Mouse (Mus musculus): ENCODE results near the gene Slc30a2.
"Not testable (repeated sequence)": the region's sequence is repeated elsewhere in the genome, so short reads cannot be mapped to it uniquely, and the experiment has no call there.

Slc30a2 gene

DNA sequence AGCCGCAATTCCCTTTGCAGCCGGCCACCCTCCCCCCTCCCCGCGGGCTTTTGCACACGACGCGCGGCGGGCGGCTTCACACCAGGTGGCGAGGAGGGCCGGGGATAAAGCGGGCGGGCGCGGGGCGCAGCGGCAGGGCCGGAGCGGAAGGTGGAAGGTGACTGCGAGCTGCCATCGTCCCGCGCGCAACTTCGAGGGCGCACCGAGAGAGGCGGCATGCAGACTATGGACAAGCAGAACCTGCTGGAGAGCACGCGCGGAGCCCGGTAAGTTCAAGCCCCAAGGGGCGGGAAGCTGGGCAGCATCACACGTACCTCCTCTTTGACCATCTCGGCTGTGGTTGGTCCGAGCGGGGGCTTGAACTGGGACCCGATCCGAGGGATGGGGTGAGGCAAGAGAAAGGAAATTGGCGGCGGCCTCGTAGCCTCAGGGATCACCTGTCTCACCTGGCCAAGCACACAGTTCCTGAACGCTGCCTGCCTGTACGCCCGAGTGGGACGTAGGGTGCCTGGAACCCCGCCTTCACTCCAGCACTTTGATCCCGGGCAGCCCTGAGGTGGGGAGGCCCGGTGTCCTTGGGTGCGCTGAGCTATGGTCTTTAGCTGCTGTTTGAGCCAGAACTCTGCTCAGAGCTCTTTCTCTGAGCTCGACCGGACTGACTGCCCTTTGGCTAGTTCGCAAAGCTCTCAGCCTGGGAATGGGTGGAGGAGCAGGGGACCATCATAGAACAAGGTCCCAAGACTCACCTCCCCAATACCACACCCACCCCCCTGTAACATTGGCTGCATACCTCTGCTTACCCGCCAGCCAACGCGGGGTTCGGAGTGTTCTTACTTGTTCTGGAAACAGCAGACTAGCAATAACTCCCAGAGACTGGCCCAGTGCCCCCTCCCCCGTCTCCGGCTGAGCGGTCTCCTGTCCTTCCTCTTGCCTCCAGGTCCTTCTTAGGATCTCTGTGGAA lies at the start of gene Slc30a2:
Gene Slc30a2, plus strand, starts transcription at position 111 of the 961 bp plus-strand sequence.
- no peak for DNase-seq

DNA sequence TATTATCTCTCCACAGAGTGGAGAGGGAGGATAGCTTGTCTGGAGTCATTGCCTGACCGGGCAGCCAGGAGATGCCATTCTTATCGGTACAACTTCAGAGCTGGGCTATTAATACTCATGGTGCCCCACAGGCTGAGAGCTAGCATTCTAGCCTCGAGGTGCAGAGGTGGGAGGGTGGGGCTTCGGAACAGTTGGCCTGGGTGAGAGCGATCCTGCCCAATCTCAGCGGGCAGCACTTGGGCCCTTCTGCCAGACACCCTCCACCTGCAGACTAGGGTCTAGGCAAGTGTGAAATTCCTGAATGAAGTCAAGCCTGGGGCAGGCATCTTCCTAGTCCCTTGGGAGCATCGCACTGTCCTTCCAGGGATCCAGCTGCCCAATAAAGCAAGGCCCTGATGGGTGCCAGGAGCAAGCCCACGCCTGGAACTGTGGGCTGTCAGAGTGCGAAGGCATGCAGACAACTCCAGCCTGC lies 49.3 kb upstream of the Slc30a2 start:
- no peak for DNase-seq

GRCm38 (mm10) chr4:134296096-134296495 lies 46.9 kb upstream of the Slc30a2 start:
- DNase-seq: not testable (repeated sequence)

DNA sequence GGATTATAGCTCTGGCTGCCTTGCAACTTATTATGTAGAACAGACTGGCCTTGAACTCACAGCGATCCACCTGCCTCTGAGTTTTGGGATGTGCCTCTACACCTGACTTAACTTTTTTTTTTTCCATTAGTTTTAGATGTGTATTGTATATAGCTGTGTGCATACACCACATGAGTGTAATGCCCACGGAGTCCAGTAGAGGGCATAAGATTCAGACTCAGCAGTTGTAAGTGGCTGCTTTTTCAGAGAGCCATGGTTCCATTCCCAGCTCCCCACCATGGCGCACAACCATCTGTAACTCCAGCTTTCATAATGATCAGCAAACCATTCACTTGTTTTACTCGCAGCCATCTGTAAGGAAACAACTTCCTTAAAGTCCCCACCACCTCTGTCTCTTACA lies 46.5 kb upstream of the Slc30a2 start:
- DNase-seq: no peak

- no peak for DNase-seq
Measured at GRCm38 (mm10) chr4:134297369-134297768, 45.6 kb upstream of the Slc30a2 start.

GRCm38 (mm10) chr4:134298626-134299497 lies 44.1 kb upstream of the Slc30a2 start:
- DNase-seq: no peak

DNA sequence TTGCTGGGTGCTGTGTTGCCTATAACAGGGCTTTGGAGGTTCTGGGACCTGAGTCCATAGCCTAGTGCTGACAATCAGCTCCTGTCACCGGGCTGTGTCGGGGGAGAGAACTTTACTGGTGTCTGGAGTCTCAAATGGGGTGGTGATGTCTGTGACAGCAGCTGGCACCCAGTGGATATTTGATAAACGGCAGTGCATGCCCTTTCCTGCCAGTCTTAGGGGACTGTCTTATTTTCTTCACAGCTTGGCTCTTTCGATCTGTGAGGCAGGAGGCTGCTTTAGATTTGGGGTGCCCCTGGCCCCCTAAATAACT lies 43.5 kb upstream of the Slc30a2 start:
- DNase-seq: no peak

DNA sequence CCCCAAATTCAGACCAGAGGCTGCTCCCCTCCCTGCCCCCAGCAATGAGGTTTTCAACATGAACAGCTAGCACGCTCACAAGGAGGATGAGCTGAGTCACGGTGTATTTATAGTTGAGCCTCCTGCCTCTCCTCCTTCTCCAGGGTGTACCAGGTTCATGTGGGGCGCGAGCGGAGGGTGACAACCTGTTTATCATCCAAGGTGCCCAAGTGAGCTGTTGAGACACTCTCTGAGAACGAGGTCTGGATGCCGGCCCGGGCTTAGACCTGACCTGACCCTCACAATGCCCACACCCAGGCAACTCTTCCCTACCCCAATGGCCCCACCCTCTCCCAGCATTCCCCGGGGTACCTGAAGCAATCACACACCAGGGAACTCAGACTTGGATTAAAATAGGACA lies 42.7 kb upstream of the Slc30a2 start:
- no peak for DNase-seq

- DNase-seq: no peak
Measured at GRCm38 (mm10) chr4:134302084-134302483, 40.9 kb upstream of the Slc30a2 start.

GRCm38 (mm10) chr4:134306963-134307362 lies 36.0 kb upstream of the Slc30a2 start:
- DNase-seq: no peak

GRCm38 (mm10) chr4:134307367-134308072 lies 35.5 kb upstream of the Slc30a2 start:
- peak in 1 of 2 experiments; percentile 24 for DNase-seq

DNA sequence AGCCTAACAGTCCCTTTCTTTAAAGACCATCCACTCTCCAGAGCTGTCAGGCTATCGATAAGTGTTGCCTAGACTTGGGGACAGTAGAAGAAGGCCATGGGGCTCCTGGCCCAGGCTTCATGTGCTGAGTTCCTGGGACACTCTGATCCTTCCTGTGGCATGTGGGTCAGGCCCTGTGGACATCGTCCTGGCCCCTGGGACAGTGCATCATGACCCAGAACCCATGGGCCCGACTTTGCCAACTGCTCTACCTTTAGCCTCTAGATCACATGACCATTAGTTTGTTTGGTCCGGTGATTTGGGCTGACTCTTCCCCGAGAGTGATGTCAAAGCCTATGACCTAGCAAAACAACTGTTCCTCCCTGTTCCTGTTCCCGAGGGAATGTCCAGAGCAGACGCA lies 32.9 kb upstream of the Slc30a2 start:
- no peak for DNase-seq

DNA sequence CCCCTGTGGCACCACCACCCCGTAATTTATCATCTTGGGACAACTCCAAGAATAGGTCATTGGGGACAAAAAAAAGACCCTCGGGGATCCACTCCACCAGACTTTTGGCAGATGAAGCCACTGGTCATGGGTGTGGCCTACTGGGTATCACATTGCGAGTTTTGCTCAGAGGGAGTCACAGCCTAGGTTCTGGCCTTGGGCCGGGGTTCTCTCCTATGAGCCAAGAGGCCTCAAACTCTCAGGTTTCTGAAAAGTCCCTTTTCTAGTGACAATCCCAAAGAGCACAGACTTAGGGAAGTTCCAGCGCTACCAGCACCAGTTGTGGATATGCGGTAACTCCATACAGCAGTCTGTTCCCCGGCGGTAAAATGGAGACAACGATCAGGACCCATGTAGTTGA lies 32.3 kb upstream of the Slc30a2 start:
- DNase-seq: no peak

- DNase-seq: no peak
Measured at GRCm38 (mm10) chr4:134311784-134312183, 31.2 kb upstream of the Slc30a2 start.

DNA sequence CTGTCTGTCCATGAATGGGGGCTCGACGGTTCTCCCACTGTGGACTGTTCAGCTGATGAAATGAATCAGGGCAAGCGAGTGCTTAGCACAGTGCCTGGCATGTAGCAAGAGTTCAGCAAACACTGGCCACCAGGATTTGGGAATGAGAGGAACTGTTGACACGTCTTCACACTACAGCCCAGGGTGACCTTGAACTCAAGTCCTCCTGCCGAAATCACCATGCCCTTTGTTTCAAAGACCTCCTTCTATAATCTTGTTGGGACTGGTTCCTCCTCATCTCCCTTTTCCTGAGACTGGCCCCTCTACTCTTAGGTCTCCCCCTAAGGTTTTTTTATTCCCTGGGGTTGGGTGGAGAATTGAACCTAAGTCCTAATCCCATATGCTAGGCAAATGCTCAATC lies 30.6 kb upstream of the Slc30a2 start:
- no peak for DNase-seq

DNA sequence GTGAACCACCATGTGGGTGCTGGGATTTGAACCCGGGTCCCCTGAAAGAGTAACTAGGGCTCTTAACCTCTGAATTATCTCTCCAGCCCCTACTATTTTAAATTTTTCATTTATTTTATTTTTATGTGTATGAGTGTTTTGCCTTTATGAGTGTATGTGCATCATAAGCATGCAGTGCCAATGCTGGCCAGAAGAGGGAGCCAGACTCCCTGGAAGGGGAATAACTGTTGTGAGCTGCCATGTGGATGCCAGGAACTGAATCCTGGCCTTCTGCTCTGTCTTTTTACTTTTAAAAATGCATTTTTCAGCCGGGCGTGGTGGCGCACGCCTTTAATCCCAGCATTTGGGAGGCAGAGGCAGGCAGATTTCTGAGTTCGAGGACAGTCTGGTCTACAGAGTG lies 30.1 kb upstream of the Slc30a2 start:
- no peak for DNase-seq

- no peak for DNase-seq
Measured at GRCm38 (mm10) chr4:134314081-134314655, 28.8 kb upstream of the Slc30a2 start.

DNA sequence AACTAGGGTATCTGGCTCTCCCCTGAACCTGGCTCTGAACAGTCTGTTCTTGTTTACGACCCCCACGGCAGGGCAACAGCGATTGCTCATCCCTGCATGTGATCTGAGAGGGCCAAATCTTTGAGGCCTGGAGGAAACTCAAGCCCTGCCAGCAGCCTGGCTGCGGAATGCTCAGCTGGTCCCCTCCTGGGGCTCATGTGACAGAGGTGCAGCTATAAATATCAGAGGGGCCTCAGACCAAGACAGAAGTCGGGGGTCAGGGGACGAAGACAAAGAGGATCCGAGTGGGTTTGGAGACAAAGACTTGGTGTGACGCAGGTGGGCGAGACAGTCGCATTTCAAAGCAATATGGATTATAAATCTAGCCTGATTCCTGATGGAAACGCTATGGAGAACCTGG lies 28.1 kb upstream of the Slc30a2 start, which contains the start of gene Trim63:
Gene Trim63, plus strand, starts transcription at position 245 of the 400 bp plus-strand sequence.
- no peak for DNase-seq

DNA sequence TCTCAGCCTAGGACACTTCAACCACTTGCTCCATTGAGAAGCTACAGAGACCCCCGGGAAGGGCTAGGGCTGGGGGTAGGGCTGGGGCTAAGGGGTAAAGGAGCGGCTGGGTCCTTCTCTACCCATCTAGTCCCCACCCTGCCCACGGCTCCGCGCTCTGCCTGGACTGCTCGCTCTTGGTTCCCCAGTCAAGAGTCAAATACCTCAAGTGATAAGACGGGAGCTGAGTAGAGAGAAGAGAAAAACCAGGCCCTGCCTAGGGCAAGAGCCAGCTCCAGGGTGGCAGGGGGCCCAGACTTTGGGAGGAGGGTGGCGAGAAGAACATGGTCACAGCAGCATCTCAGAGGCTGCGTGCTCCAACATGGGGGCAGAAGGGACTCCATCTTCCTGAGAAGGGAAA lies 27.5 kb upstream of the Slc30a2 start:
- DNase-seq: no peak

- DNase-seq: no peak
Measured at GRCm38 (mm10) chr4:134316390-134316789, 26.6 kb upstream of the Slc30a2 start.

DNA sequence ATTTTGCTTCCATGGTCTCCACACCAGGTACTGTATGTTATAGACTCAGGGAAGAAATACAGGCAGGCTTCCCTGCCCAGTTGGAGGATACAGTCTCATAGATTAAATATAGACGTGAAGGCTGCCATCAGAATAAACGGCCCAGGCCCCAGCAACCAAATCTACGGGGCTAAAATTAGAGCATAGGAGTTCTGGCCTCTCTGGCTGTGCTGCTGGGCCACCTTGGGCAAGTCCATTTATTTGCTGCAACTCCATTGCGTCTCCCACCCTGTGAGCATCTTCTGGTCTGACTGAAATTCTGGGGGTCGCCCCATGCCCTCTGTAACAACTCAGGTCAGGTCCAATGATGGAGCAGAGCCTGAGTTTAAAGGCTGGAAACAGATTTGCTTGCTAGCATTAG lies 23.9 kb upstream of the Slc30a2 start:
- no peak for DNase-seq

DNA sequence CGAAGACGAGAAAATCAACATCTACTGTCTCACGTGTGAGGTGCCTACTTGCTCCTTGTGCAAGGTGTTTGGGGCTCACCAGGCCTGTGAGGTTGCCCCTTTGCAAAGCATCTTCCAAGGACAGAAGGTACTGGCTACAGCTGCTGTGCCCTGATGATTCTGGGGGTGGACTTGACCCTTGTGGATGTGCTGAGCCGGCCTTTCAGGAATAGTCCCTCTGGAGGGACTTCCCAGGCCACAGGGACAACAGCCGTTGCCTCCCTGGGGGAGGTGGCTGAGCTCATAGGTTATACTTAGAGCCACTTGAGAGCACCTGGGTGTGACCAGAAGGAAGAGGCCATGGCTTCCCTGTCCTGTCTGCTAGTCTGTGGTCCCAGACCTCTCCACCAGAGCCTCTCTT lies 23.3 kb upstream of the Slc30a2 start:
- DNase-seq: no peak

GRCm38 (mm10) chr4:134321524-134321923 lies 21.5 kb upstream of the Slc30a2 start:
- DNase-seq: no peak

All from cerebellum, postnatal 25 days (tissue).